Mouse (Mus musculus) embryonic facial prominence, embryonic 15.5 days (tissue): ENCODE measurements at regions not wholly inside any gene's neighbourhood (a gene's known extent, or its start where the extent isn't known, plus 50 kb on each side); places are given as distances from the start of the nearest gene placed in this dataset.
A peak's percentile ranks its signal among the peaks of the same experiment; 100 is the strongest.

Experiments
- ATAC-seq: fragments of 200-750 bp; cut with Nextera tagmentation; 2 replicates; pipeline ENCODE4 v1.8.0; 2017; ENCODE audit warnings: low read depth, moderate TSS enrichment; ENCODE audit not compliant: insufficient number of reproducible peaks, low FRiP score, low TSS enrichment
- H3K27ac ChIP-seq: fragments of 300-500 bp; sonication (generic); replicated peaks from 2 replicates; pipeline ENCODE4 v1.5.1; 2015; ENCODE audit warnings: mild to moderate bottlenecking, inconsistent platforms
- H3K27me3 ChIP-seq: fragments of 300-500 bp; sonication (generic); 2 replicates; pipeline ENCODE4 v1.6.1; 2015; ENCODE audit warnings: inconsistent platforms
- H3K36me3 ChIP-seq: fragments of 300-500 bp; sonication (generic); 2 replicates; pipeline ENCODE4 v1.6.1; 2015; ENCODE audit warnings: mild to moderate bottlenecking, inconsistent platforms
- H3K4me1 ChIP-seq: fragments of 300-500 bp; sonication (generic); 2 replicates; pipeline ENCODE4 v1.6.1; 2015; ENCODE audit warnings: inconsistent platforms
- H3K4me2 ChIP-seq: fragments of 300-500 bp; sonication (generic); replicated peaks from 2 replicates; pipeline ENCODE4 v1.6.1; 2015; ENCODE audit warnings: mild to moderate bottlenecking, inconsistent platforms
- H3K4me3 ChIP-seq: fragments of 300-500 bp; sonication (generic); replicated peaks from 2 replicates; pipeline ENCODE4 v1.5.1; 2015; ENCODE audit warnings: mild to moderate bottlenecking, inconsistent platforms
- H3K9ac ChIP-seq: fragments of 300-500 bp; sonication (generic); 2 replicates; pipeline ENCODE4 v1.6.1; 2015; ENCODE audit warnings: inconsistent platforms
- H3K9me3 ChIP-seq: fragments of 300-500 bp; sonication (generic); replicated peaks from 2 replicates; pipeline ENCODE4 v1.6.1; 2016; ENCODE audit warnings: inconsistent platforms
- WGBS: fragments of 180-500 bp; shearing (Covaris S2); methylation state at CpG from one replicate; pipeline ENCODE4 v1.1.7; 2015; 5-methylcytosine and 5-hydroxymethylcytosine counted together

DNA sequence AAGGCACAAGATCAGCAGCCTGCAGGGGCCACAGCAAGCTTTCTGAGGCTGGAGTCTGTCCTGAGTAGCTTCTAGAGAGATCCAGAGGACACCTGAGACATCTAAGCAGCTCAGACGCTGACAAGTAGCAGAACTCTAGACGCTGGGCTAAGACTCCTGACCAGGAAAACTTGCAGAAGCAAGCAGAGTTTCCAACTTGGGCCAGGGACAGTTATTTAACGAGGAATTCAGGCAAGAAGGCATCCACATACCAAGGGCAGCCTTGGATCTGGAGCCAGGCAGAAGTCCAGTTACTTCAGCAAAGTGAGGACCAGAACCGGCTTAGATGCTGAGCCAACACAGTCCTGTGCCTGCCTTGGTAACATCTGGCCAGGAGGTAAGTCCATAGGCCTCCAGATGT is 117.8 kb downstream of the Utp6 start:
- H3K27ac ChIP-seq, result no peak overlapping the region
- ATAC-seq, result no peak
- H3K9ac ChIP-seq, result no peak overlapping the region
- H3K36me3 ChIP-seq, result no peaks in the 10 kb centered on the region
- no peak overlapping the region for H3K4me2 ChIP-seq
- WGBS, result 75% methylated on average over 4 of the region's 4 CpGs
- H3K4me3 ChIP-seq, result no peak overlapping the region
- H3K4me1 ChIP-seq, result peaks cover 16% of the 10 kb centered on the region
- no peaks in the 10 kb centered on the region for H3K27me3 ChIP-seq
- H3K9me3 ChIP-seq, result no peaks in the 10 kb centered on the region

GRCm38 (mm10) chr11:79843021-79843420 is 119.2 kb downstream of the Utp6 start:
- H3K27ac ChIP-seq, result no peak overlapping the region
- no peaks in the 10 kb centered on the region for H3K27me3 ChIP-seq
- no peak overlapping the region for H3K9ac ChIP-seq
- 52% methylated on average over 3 of the region's 3 CpGs for WGBS
- no peak for ATAC-seq
- no peaks in the 10 kb centered on the region for H3K9me3 ChIP-seq
- no peaks in the 10 kb centered on the region for H3K36me3 ChIP-seq
- H3K4me1 ChIP-seq, result peaks cover 20% of the 10 kb centered on the region
- H3K4me2 ChIP-seq, result no peak overlapping the region
- no peak overlapping the region for H3K4me3 ChIP-seq

DNA sequence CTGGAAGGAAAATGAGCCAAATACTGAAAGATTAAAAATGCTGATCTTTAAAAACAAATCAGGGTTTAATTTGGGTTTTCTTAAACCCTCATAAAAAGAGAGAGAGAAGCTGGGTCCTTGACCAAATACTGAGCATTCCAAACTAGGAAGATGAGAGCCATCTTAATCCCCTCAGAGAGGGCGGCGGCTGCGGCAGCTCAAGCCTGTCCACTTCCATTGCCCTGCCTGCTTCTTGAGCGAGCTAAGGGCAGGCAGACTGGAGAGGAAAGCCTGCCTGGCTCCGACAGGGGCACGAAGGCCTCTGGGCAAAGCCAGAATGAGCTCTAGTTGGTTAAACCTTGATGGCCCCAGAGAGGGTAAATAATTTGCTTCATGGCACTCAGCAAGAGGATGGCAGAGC is 122.2 kb downstream of the Utp6 start:
- no peaks in the 10 kb centered on the region for H3K9me3 ChIP-seq
- 65% methylated on average over 6 of the region's 6 CpGs for WGBS
- H3K4me1 ChIP-seq, result peaks cover 27% of the 10 kb centered on the region
- H3K36me3 ChIP-seq, result no peaks in the 10 kb centered on the region
- no peak overlapping the region for H3K27ac ChIP-seq
- ATAC-seq, result no peak
- H3K4me2 ChIP-seq, result no peak overlapping the region
- H3K4me3 ChIP-seq, result no peak overlapping the region
- no peak overlapping the region for H3K9ac ChIP-seq
- no peaks in the 10 kb centered on the region for H3K27me3 ChIP-seq

GRCm38 (mm10) chr11:79838051-79838450 is 124.1 kb downstream of the Utp6 start:
- Histone ChIP-seq H3K27ac (no peak overlapping the region), H3K9ac (no peak overlapping the region), H3K4me1 (peaks cover 26% of the 10 kb centered on the region), H3K4me3 (no peak overlapping the region), H3K9me3 (no peaks in the 10 kb centered on the region), H3K4me2 (no peak overlapping the region), H3K27me3 (no peaks in the 10 kb centered on the region), H3K36me3 (no peaks in the 10 kb centered on the region)
- ATAC-seq, result no peak
- 42% methylated on average over 4 of the region's 4 CpGs for WGBS

- no peaks in the 10 kb centered on the region for H3K9me3 ChIP-seq
- no peak for ATAC-seq
- peak overlapping the region; percentile 11; the same call in 1 of the 2 replicates for H3K27ac ChIP-seq
- H3K4me1 ChIP-seq, result peaks cover 23% of the 10 kb centered on the region
- H3K9ac ChIP-seq, result no peak overlapping the region
- no peaks in the 10 kb centered on the region for H3K27me3 ChIP-seq
- no peak overlapping the region for H3K4me3 ChIP-seq
- no peak overlapping the region for H3K4me2 ChIP-seq
- no peaks in the 10 kb centered on the region for H3K36me3 ChIP-seq
- 45% methylated on average over 6 of the region's 6 CpGs for WGBS
Measured at GRCm38 (mm10) chr11:79837076-79837990, 124.9 kb downstream of the Utp6 start.

GRCm38 (mm10) chr11:79835873-79836272 is 126.3 kb downstream of the Utp6 start:
- no peak for ATAC-seq
- Histone ChIP-seq H3K4me3 (no peak overlapping the region), H3K27ac (no peak overlapping the region), H3K9me3 (no peaks in the 10 kb centered on the region), H3K27me3 (no peaks in the 10 kb centered on the region), H3K9ac (no peak overlapping the region), H3K4me1 (peaks cover 25% of the 10 kb centered on the region; the same call in 1 of the 2 replicates), H3K4me2 (no peak overlapping the region), H3K36me3 (no peaks in the 10 kb centered on the region)
- 84% methylated on average over 7 of the region's 7 CpGs for WGBS

GRCm38 (mm10) chr11:79833817-79834216 is 128.4 kb downstream of the Utp6 start:
- H3K36me3 ChIP-seq, result no peaks in the 10 kb centered on the region
- no peaks in the 10 kb centered on the region for H3K9me3 ChIP-seq
- peaks cover 13% of the 10 kb centered on the region; the same call in 1 of the 2 replicates for H3K4me1 ChIP-seq
- H3K4me2 ChIP-seq, result no peak overlapping the region
- ATAC-seq, result no peak
- no peak overlapping the region for H3K27ac ChIP-seq
- H3K27me3 ChIP-seq, result no peaks in the 10 kb centered on the region
- WGBS, result 60% methylated on average over 2 of the region's 2 CpGs
- no peak overlapping the region for H3K9ac ChIP-seq
- H3K4me3 ChIP-seq, result no peak overlapping the region

DNA sequence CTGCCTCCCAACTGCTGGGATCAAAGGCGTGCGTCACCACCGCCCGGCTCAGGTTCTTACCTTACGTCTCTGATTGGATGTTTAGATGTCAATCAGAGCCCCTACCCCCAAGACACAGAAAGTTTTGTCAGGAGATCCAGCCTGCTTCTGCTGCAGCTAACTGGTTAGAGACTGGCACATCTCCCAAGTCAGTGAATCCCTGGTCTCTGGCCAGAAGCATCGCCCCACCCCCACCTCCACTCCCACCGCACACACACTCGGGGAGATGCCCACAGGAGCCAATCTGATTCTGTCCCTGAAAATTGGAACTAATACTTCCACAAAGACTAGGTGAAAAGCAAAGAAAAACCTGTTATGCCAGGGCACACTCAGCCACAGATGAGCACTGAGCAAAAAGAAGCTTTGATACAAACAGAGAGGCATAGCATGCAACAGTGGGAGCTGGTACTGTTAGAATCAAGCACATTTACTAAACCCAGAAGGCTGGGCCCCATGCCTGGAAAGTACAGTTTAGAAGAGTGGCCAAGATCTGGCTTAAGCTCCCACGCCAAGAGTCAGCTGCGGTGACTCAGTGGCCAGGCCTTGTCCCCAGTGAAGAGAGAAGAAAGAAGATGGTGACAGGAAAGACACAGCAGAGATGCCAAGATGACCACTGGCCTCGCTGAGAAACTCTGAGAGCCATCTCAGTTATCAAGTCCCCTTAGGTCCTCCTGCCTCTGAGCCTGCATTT is 130.4 kb downstream of the Utp6 start:
- H3K9me3 ChIP-seq, result no peaks in the 10 kb centered on the region
- H3K4me1 ChIP-seq, result 0 out of 2 replicates have a peak, but pooled peaks cover 7% of the 10 kb centered on the region
- no peaks in the 10 kb centered on the region for H3K36me3 ChIP-seq
- no peak overlapping the region for H3K9ac ChIP-seq
- H3K4me2 ChIP-seq, result no peak overlapping the region
- no peak overlapping the region for H3K27ac ChIP-seq
- 86% methylated on average over 11 of the region's 11 CpGs for WGBS
- no peak overlapping the region for H3K4me3 ChIP-seq
- ATAC-seq, result no peak
- H3K27me3 ChIP-seq, result no peaks in the 10 kb centered on the region

DNA sequence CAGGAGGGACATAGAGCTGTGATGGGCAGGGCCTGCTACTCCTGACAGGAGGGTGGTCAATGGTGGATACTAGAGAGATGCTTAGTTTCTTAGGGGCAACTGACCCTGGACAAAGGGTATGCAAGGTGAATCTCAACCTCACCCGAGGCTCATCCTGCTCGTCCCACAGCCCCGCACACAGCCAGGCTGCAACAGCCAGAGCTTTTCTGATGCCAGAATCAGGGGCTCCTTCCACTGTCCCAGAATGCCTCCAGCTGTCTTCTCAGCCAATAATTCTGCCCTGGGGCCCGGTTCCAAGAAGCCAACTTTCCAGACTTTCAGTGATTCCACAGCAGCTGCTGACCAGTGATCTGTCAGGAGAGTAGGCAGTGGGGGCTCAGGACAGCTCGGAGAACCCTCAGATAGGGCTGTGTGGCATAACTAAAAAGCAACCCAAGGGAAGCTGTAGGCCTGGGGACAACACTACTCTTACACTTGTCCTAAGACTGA is 131.6 kb downstream of the Utp6 start:
- 73% methylated on average over 5 of the region's 5 CpGs for WGBS
- Histone ChIP-seq H3K9ac (no peak overlapping the region), H3K9me3 (no peaks in the 10 kb centered on the region), H3K27me3 (no peaks in the 10 kb centered on the region), H3K4me3 (no peak overlapping the region), H3K36me3 (no peaks in the 10 kb centered on the region), H3K4me1 (peaks cover 8% of the 10 kb centered on the region; the same call in 1 of the 2 replicates), H3K27ac (no peak overlapping the region), H3K4me2 (no peak overlapping the region)
- ATAC-seq, result no peak

DNA sequence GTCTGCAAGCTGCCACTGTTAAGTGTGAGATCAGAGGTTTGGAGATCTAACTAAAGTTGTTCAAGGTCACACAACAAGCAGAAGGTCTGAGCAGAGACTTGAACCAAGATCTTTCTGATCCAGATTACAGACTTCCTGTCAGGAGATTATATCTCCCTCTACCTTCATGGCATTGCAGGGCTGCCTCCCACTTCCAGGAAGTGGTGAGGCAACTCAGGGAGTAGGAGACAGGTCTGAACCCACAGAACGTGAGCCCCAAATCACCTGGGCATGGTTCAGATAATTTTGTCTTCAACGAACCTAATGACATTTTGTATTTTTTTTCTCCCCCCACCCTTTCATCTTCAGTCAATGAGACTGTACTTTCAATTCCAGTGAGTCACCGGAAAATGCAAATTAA is 135.2 kb downstream of the Utp6 start:
- 75% methylated on average over 3 of the region's 3 CpGs for WGBS
- ATAC-seq, result no peak

GRCm38 (mm10) chr11:79825881-79826280 is 136.3 kb downstream of the Utp6 start:
- Histone ChIP-seq H3K4me3 (no peak overlapping the region), H3K27ac (no peak overlapping the region), H3K4me2 (no peak overlapping the region), H3K27me3 (no peaks in the 10 kb centered on the region), H3K36me3 (no peaks in the 10 kb centered on the region), H3K4me1 (peaks cover 7% of the 10 kb centered on the region; the same call in 1 of the 2 replicates), H3K9me3 (no peaks in the 10 kb centered on the region), H3K9ac (no peak overlapping the region)
- 66% methylated on average over 4 of the region's 4 CpGs for WGBS
- no peak for ATAC-seq

More for the DNA sequence above, 135.2 kb downstream of the Utp6 start:
- no peaks in the 10 kb centered on the region for H3K36me3 ChIP-seq
- H3K4me1 ChIP-seq, result peaks cover 12% of the 10 kb centered on the region; the same call in 1 of the 2 replicates
- no peak overlapping the region for H3K4me2 ChIP-seq
- no peak overlapping the region for H3K9ac ChIP-seq
- no peaks in the 10 kb centered on the region for H3K27me3 ChIP-seq
- H3K27ac ChIP-seq, result no peak overlapping the region
- H3K9me3 ChIP-seq, result no peaks in the 10 kb centered on the region
- no peak overlapping the region for H3K4me3 ChIP-seq
